Mouse (Mus musculus) small intestine, adult 2 months (tissue): ENCODE measurements at regions not wholly inside any gene's neighbourhood (a gene's known extent, or its start where the extent isn't known, plus 50 kb on each side); places are given as distances from the start of the nearest gene placed in this dataset.

ENCODE experiments used
- CTCF ChIP-seq: fragments of 200-500 bp; IDR thresholded peaks from 2 replicates; pipeline ENCODE4 v1.5.1; 2012; ENCODE audit warnings: low read depth, mild to moderate bottlenecking, control low read depth, inconsistent platforms, low read length, moderate library complexity, mixed read lengths; ENCODE audit not compliant: insufficient replicate concordance, insufficient read length; ENCODE audit errors: extremely low read depth
- POLR2A ChIP-seq: fragments of 200-500 bp; IDR thresholded peaks from 2 replicates; pipeline ENCODE4 v1.6.1; 2012; ENCODE audit warnings: low read depth, mild to moderate bottlenecking, control low read depth, inconsistent platforms, low read length, moderate library complexity

- no peak for TF ChIP-seq POLR2A
- TF ChIP-seq CTCF: no peak
These were observed 173.8 kb upstream of the Ubr2 start for GRCm38 (mm10) chr17:47184148-47184547.
